Mouse (Mus musculus) spleen, adult 2 months (tissue): ENCODE results near the gene Grasp.

ENCODE experiments used
- CTCF ChIP-seq: fragments of 200-500 bp; IDR thresholded peaks from 2 replicates; pipeline ENCODE4 v1.5.1; 2011; ENCODE audit warnings: mild to moderate bottlenecking, inconsistent platforms; ENCODE audit not compliant: insufficient read depth, insufficient read length, insufficient replicate concordance; ENCODE audit errors: extremely low read depth
- POLR2A ChIP-seq: fragments of 200-500 bp; IDR thresholded peaks from 2 replicates; pipeline ENCODE4 v1.6.1; 2011; ENCODE audit warnings: low read depth, low read length, inconsistent platforms

GRCm38 (mm10) chr15:101241236-101241635 is 17.2 kb downstream of the Grasp start:
- TF ChIP-seq CTCF (no peak), POLR2A (no peak)
